Mouse (Mus musculus): ENCODE data around the gene Tex30.
"Not testable (repeated sequence)": the region's sequence is repeated elsewhere in the genome, so short reads cannot be mapped to it uniquely, and the experiment has no call there.

The Tex30 gene

DNA sequence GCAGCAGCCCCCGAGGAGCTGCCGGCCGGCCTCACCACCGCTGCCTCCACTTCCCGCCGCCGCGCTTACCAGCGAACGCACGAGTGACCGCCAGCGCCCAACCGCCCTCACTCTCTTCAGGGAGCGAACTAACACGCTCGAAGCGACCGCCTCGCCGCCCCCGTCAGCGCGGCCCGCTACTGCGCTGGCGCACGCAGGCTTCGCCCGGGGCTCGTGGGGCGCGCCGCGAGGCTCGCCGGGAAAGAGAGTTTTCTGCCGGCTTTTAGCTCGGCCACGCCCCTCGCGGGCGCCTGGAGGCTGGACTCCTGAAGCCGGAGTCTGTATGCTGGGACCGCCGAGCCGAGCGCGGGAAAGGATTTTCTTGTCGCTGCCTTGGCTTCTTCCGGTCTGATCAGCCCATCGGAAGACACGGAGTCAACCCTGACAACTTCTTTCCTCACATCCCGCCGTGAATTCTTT lies at the start of gene Tex30:
Gene Tex30, minus strand, starts transcription at position 183 of the 459 bp plus-strand sequence.
- peak; percentile 97 for DNase-seq (ENCODE audit: low read depth, low spot score)

DNA sequence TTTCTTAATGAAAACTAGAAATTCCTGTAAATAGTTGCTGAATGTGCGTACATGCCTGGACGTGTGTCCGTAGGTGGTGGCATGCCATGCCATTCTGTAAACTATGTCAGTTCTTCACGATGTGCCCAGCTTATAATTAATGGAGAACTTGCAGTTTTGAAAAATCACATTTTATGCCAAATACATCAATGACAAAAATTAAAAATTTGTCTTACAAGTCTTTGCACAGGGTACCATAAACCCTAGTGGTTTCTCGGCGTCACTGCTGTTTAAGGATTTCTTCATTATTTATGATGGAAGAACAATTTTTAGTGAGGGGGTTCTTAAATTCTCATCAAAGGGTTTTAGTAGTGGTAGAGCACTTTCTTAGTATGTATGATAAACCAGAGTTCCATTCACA lies 46.5 kb upstream of the Tex30 start:
- DNase-seq (ENCODE audit: low read depth, low spot score) = peak; percentile 31

DNA sequence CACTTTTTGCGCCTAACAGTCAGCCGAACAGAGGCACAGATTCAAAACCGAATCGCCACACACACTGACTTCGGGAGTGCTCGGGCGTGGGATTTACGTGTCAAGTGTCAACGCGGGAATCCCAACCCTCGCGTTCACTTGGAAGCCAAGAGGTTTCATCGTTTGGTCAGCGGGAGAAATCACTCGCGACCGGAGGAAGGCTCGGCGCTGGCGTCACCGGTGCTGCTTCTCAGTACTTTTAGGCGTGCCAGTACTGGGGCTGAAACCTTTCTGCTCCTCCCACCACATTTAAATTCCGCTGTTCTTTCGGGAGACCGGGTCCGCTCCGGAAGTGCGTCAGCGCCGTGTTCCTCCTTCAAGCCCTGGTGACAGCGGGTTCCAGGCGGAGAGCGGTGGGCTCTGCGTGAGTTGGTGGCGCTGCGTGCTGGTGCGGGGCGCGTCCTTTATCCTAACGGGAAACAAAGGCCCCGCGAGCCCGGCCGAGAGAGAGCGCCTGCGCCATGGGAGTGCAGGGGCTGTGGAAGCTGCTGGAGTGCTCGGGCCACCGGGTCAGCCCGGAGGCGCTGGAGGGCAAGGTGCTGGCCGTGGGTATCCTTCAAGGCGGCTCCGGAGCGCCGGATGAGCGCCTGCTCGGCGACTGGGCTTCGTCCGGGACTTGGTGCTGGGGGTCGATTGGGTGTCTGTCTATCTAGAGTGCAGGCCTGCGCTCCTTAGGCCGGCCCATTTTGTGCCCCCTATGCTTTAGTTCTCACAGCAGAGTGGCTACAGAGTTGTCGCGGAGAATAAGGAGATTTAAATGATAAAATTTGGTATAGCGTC lies 45.5 kb upstream of the Tex30 start, which contains the start of gene Ercc5:
Gene Ercc5, plus strand, starts transcription at position 182 of the 819 bp plus-strand sequence.
- DNase-seq (ENCODE audit: low read depth, low spot score) = peak; percentile 92

- no peak for DNase-seq (ENCODE audit: low read depth, low spot score)
Observed at GRCm38 (mm10) chr1:44142747-44143146, 40.5 kb upstream of the Tex30 start.

DNA sequence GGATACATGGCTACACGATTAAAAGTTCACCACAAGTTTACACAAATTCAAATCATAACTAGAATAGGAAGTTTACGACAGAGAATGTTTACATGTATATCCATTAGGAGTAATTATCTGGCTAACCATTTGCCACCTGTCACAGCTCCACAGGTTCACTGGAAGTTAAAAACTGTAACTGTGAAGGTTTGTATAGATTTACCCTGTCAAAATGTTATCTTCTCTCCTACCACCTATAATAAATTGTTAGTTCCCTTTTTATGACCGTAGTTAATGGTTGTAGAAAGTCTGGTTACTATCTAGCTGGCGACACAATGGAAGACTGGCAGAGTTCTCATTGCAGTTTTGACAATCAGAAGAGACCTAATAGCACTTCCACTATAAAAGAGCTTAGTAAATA lies 38.0 kb upstream of the Tex30 start:
- no peak for DNase-seq (ENCODE audit: low read depth, low spot score)

DNA sequence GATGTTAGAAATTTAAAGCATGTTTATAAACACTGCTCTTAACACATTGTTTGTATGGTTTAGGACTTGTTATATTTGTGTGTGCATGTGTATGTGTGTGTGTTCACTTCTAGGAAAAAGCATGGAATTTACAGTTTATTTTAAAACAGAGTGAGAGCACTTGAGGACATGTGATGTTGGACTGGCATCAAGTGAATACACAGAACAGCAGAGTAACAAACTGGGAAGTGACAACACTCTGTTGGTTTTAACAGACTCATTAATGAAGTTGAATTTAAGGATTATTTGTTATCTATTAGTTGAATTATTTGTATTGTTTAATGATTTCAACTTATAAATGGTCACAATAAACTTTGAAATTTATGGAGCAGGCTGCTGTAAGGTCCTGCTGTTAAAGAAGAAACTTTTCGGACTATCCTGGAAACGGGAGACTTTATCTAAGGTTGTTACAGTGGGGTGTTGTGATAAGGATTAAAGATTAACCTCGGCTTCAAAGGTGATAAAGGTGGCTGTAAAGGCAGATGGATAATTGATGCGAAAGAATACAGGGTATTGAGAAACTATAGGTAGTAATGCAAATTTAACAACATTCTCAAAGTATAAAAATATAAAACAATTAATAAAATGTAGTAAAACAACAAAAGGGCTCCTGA lies 27.8 kb upstream of the Tex30 start:
- no peak for DNase-seq (ENCODE audit: low read depth, low spot score)

- no peak for DNase-seq (ENCODE audit: low read depth, low spot score)
Observed at GRCm38 (mm10) chr1:44125590-44125989, 23.3 kb upstream of the Tex30 start.

DNA sequence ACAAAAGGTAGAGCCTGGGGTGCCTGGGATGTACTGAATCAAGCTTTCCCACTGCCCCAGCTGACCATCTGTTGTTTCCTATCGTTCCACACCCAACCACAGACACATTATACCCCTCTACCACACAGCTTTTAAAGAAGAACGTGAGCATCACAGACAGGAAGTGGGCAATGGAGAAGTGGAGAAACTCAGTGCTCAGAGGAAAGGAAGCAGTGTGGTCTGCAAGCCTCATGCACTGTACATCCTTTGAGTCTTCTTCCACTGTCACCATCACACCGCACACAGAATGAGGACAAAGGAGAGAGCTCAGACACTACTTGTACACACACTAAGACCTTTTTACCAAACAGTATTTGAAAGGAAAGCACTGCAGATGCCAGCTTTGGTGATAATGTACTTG lies 20.0 kb upstream of the Tex30 start:
- DNase-seq (ENCODE audit: low read depth, low spot score) = no peak

- no peak for DNase-seq (ENCODE audit: low read depth, low spot score)
Observed at GRCm38 (mm10) chr1:44120074-44120406, 17.8 kb upstream of the Tex30 start.

DNA sequence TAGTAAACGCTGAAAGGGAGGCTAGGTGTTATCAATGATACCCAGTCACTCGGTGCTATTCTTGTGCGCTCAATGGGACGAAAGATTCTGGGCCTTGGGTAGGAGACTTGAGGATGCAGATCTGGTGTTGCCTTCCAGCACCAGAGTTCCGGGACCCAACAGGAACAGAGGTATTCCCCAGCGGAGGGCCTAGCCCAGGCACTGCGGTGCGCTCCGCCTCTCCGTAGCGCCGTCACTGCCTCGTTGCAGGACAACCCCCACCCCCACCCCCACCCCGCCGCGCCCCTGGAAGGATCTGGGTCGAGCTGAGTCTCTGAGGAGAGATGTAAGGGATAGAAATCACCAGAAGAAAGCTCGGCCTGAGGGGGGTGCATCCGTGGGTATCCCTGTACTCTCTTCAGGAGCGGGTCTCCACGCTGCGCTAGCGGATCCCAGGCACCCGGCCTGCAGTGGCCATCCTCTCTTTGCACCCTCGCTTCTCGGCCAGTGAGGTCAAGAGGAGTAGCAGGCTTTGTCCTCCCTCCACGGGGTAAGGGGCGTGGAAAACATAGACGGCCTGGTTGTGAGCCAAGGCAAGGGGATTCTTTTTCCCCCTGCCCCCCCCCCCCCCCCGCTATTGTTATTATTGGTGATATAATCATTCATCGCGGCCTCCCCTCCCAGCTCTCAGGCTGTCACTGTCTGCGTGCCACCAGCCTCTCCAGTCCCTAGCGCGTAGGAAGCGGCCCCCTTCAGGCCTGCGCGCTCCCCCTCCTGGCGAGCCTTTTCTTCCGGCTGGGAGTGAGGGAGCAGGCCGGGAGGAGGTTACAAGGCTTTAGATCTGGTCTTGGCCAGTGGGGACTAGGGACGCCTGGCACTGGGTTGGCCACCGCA lies 17.2 kb upstream of the Tex30 start:
- peak; percentile 75 for DNase-seq (ENCODE audit: low read depth, low spot score)

DNA sequence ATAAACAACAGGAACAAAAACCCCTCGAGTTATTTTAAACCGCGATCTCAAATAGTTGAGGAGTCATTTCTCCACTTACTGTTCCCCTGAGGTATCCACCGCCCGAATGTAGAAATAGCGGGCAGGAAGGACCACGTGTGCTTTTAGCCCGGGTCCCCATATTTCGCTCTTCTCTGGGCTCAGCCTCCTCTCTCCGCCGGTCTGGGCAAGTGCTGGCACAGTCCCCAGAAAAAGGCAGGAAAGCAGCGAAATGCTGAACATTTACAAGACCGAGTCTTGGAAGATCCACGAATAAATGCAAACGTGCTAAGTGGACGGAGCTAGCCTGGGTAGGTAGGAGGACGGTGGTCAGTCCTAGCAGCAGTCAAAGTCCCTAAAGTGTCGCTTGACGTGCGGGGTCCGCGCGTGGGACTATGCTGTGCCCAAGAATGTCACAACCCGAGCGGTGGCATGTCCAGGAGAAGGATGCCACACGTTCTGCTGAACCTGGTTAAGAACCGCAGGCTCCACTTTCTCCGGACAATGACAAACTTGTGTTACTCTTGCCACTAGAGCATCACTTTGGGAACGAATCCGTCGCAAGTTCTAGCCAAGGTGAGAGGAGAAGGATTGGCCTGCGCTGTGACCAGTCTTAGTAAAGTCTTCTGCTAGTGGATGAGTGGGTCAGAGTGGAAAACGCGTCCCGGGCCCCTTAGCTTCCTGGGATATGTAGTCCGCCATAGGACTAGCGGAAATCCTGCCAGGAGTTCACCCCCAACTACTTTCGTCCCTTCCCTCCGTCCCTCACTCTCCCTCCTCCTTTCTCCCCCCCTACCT lies 16.2 kb upstream of the Tex30 start, which contains the start of the genes Kdelc1 and Bivm:
Gene Kdelc1, minus strand, starts transcription at position 570 of the 816 bp plus-strand sequence.
Gene Bivm, plus strand, starts transcription at position 719 of the 816 bp plus-strand sequence.
- DNase-seq (ENCODE audit: low read depth, low spot score) = peak; percentile 95

GRCm38 (mm10) chr1:44117571-44117970 lies 15.3 kb upstream of the Tex30 start:
- no peak for DNase-seq (ENCODE audit: low read depth, low spot score)

- DNase-seq (ENCODE audit: low read depth, low spot score) = peak; percentile 10
Observed at GRCm38 (mm10) chr1:44102939-44103338, 698 bp upstream of the Tex30 start.

DNA sequence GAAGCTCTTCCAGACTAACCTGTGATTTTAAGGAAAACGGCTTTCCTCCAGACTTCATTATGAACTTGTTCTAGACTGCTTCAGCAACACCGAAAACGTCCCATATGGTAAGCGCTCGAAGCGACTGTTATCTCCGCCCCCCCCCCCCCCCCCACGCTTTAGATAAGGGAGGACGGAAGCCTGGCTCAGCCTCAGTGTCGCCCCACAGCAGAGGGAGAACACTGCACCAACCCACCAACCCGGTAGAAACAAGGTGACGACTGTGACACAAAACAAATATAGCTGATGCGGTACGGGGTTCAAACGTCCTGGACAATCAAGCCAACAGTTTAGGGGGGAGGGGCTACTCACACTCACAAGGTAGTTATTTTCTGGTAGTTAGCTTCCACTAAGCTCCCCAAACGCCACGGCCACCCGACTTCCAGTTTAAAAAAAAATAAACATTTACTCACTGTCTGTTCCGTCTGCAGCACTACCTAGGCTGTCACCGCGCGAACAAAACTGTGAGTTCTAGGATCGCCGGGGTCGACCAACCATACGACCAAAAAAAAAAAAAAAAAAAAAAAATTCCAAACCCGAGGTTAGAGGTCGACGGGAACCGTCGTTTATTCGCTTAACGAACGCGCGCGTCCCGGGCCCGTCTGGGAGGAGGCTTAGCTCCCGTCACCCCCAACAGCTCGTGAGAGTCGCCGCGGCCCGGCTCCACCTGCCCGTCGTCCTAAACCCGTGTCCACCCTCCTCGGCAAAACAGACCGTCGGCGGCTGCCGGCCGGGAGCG lies 604 bp downstream of the Tex30 start:
- DNase-seq (ENCODE audit: low read depth, low spot score) = peak; percentile 33

- DNase-seq (ENCODE audit: low read depth, low spot score) = peak; percentile 41
Observed at GRCm38 (mm10) chr1:44064625-44065024, 37.6 kb downstream of the Tex30 start.

DNA sequence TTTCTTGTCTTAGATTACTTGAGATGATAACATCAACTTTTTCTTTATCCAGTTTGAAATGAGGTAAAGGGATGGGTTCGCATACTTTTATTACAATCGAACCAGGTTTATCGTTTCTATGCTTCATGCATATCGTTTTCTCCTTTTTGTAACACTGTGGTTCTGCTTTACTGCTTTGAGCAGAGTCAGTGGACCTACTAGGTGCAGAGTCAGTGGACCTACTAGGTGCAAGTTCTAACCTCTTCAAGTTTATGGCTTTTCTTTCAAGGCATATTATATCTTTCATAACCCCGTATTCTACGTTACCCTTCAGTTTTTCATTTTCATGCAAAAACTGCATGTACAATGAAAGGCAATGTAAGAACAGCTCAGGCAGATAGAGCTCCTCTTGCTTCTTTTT lies 38.8 kb downstream of the Tex30 start:
- DNase-seq (ENCODE audit: low read depth, low spot score) = no peak

- DNase-seq (ENCODE audit: low read depth, low spot score) = no peak
Observed at GRCm38 (mm10) chr1:44061836-44062235, 40.4 kb downstream of the Tex30 start, which contains the start of gene Gm8251. Gm8251 (minus strand) TSS chr1:44061936.

- DNase-seq (ENCODE audit: low read depth, low spot score) = no peak
Observed at GRCm38 (mm10) chr1:44057805-44058204, 44.4 kb downstream of the Tex30 start.

GRCm38 (mm10) chr1:44046556-44046955 lies 55.7 kb downstream of the Tex30 start:
- no peak for DNase-seq (ENCODE audit: low read depth, low spot score)

GRCm38 (mm10) chr1:44045689-44046088 lies 56.6 kb downstream of the Tex30 start:
- not testable (repeated sequence) for DNase-seq (ENCODE audit: low read depth, low spot score)

All from forelimb bud, embryonic 11.5 days (tissue).